Mouse (Mus musculus): ENCODE measurements around the gene Ptbp1. TPM values are rescaled to one million over a fixed set of nuclear protein-coding genes. Genes with fewer than 3 reads are reported as not detected.

Ptbp1 gene
- total and polyA plus RNA-seq, 2 experiments from 2014 or later: 53.7 to 97.3 TPM

GRCm38 (mm10) chr10:79840644-79841551 lies 13.3 kb upstream of the Ptbp1 start:
- H3K4me2 ChIP-seq (ENCODE audit: low read depth): peak overlapping the region; percentile 60

DNA sequence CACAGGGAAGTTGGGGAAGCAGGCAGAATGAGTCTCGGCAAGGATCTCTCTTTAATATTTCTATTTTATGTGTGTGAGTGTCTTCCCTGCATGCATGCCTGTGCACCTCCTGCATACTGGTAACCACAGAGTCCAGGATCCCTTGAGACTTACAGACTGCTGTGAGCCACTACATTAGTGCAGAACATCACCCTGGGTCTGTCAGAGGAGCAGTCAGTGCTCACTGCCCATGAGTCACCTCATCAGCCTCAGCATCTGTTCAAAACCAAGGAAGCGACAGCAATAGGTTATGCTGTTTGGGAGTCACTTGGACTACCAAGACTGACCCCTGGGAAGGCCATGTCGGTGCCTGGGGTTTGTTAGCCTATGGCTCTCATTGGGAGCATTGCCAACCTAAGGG lies 11.9 kb upstream of the Ptbp1 start:
- no peaks in the 10 kb centered on the region for H3K27me3 ChIP-seq (ENCODE audit: insufficient read depth, low read length)
- H3K4me2 ChIP-seq (ENCODE audit: low read depth): no peak overlapping the region
- no peak for DNase-seq
- no peaks in the 10 kb centered on the region for H3K4me1 ChIP-seq (ENCODE audit: insufficient read depth)
- no peak overlapping the region for H3K9ac ChIP-seq
- H3K4me3 ChIP-seq (ENCODE audit: low read depth, low read length): no peak overlapping the region
- TF ChIP-seq CTCF (IDR thresholded peaks at IDR 0.05; ENCODE audit: low read depth): no peak
- ATAC-seq: no peak
- H3K27ac ChIP-seq (ENCODE audit: low read depth, low read length): no peak overlapping the region
- H3K36me3 ChIP-seq (ENCODE audit: insufficient read depth): no peaks in the 10 kb centered on the region
- no peaks in the 10 kb centered on the region for H3K9me3 ChIP-seq (ENCODE audit: low read length)
- 77% methylated on average over 3 of the region's 3 CpGs for WGBS

More at GRCm38 (mm10) chr10:79840644-79841551, 13.3 kb upstream of the Ptbp1 start:
- H3K4me1 ChIP-seq (ENCODE audit: insufficient read depth): no peaks in the 10 kb centered on the region
- peak overlapping the region; percentile 64; the same call in 1 of the 2 replicates for H3K27ac ChIP-seq (ENCODE audit: low read depth, low read length)
- ATAC-seq (peak; percentile 93), DNase-seq (peak; percentile 76)
- no peaks in the 10 kb centered on the region for H3K9me3 ChIP-seq (ENCODE audit: low read length)
- peak overlapping the region; percentile 32 for H3K4me3 ChIP-seq (ENCODE audit: low read depth, low read length)
- H3K36me3 ChIP-seq (ENCODE audit: insufficient read depth): no peaks in the 10 kb centered on the region
- WGBS: 1% methylated on average over 24 of the region's 24 CpGs
- no peaks in the 10 kb centered on the region for H3K27me3 ChIP-seq (ENCODE audit: insufficient read depth, low read length)
- H3K9ac ChIP-seq: peak overlapping the region; percentile 40
- peak; percentile 22; the same call in 1 of the 2 replicates for TF ChIP-seq CTCF (IDR thresholded peaks at IDR 0.05; ENCODE audit: low read depth)

GRCm38 (mm10) chr10:79843476-79843875 lies 10.8 kb upstream of the Ptbp1 start:
- no peak for TF ChIP-seq CTCF (IDR thresholded peaks at IDR 0.05; ENCODE audit: low read depth)
- Histone ChIP-seq H3K4me3 (ENCODE audit: low read depth, low read length) (no peak overlapping the region), H3K36me3 (ENCODE audit: insufficient read depth) (no peaks in the 10 kb centered on the region), H3K9me3 (ENCODE audit: low read length) (no peaks in the 10 kb centered on the region), H3K4me1 (ENCODE audit: insufficient read depth) (no peaks in the 10 kb centered on the region), H3K27me3 (ENCODE audit: insufficient read depth, low read length) (no peaks in the 10 kb centered on the region), H3K4me2 (ENCODE audit: low read depth) (no peak overlapping the region), H3K27ac (ENCODE audit: low read depth, low read length) (no peak overlapping the region), H3K9ac (no peak overlapping the region)
- DNase-seq: no peak
- WGBS: 38% methylated on average over 6 of the region's 6 CpGs
- no peak for ATAC-seq

DNA sequence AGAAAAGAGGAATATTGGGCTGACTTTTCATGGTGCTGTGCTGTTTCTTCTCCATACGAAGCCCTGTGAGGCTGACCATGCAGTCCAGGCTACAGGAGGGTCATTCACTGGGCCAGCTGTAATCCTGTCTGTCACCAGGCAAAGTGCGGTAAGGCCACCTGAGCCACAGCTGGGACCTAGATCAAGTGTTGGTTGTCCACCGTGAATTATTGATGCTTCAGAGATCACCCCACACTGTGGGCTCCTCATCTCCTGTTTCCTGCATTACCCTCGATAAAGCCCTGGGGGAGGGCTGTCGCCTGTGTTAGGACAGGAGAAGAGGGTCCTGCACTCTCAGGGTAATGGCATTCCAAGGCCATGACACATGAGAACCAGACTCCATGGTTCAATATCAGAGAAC lies 7.7 kb upstream of the Ptbp1 start:
- Histone ChIP-seq H3K4me2 (ENCODE audit: low read depth) (no peak overlapping the region), H3K27me3 (ENCODE audit: insufficient read depth, low read length) (no peaks in the 10 kb centered on the region), H3K9me3 (ENCODE audit: low read length) (no peaks in the 10 kb centered on the region), H3K36me3 (ENCODE audit: insufficient read depth) (no peaks in the 10 kb centered on the region), H3K9ac (no peak overlapping the region), H3K4me3 (ENCODE audit: low read depth, low read length) (no peak overlapping the region), H3K27ac (ENCODE audit: low read depth, low read length) (no peak overlapping the region), H3K4me1 (ENCODE audit: insufficient read depth) (no peaks in the 10 kb centered on the region)
- TF ChIP-seq CTCF (IDR thresholded peaks at IDR 0.05; ENCODE audit: low read depth): no peak
- DNase-seq (no peak), ATAC-seq (no peak)
- 80% methylated on average over 5 of the region's 5 CpGs for WGBS

- TF ChIP-seq CTCF (IDR thresholded peaks at IDR 0.05; ENCODE audit: low read depth): no peak
- no peak for DNase-seq
- Histone ChIP-seq H3K4me3 (ENCODE audit: low read depth, low read length) (no peak overlapping the region), H3K36me3 (ENCODE audit: insufficient read depth) (no peaks in the 10 kb centered on the region), H3K9ac (no peak overlapping the region), H3K27ac (ENCODE audit: low read depth, low read length) (no peak overlapping the region), H3K4me1 (ENCODE audit: insufficient read depth) (peaks cover 17% of the 10 kb centered on the region), H3K9me3 (ENCODE audit: low read length) (no peaks in the 10 kb centered on the region), H3K4me2 (ENCODE audit: low read depth) (no peak overlapping the region), H3K27me3 (ENCODE audit: insufficient read depth, low read length) (no peaks in the 10 kb centered on the region)
- WGBS: 83% methylated on average over 8 of the region's 8 CpGs
- ATAC-seq: no peak
Observed at GRCm38 (mm10) chr10:79849941-79850628, 4.1 kb upstream of the Ptbp1 start.

DNA sequence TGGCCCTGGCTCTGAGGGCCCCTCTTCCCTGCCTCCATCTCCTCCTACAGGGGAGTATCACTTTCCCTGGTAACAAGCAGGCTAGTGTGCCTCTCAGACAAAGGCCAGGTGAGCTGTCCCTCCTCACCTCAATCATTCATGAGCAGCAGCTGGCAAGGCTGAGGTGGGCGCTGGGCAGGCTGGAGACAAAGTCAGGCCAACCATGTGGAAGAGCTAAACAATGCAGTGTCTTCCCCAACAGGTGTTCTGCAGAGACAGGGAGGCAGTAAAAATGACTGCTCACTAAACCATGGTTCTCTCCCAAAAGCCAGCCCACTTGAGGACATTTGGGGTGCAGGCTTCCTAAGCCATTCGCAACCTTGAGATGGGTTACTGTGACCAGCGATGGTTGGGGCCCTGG lies 2.6 kb upstream of the Ptbp1 start:
- DNase-seq: no peak
- Histone ChIP-seq H3K27ac (ENCODE audit: low read depth, low read length) (peak overlapping the region; percentile 98), H3K4me2 (ENCODE audit: low read depth) (no peak overlapping the region), H3K4me1 (ENCODE audit: insufficient read depth) (peaks cover 22% of the 10 kb centered on the region), H3K9ac (no peak overlapping the region), H3K36me3 (ENCODE audit: insufficient read depth) (no peaks in the 10 kb centered on the region), H3K4me3 (ENCODE audit: low read depth, low read length) (no peak overlapping the region), H3K9me3 (ENCODE audit: low read length) (no peaks in the 10 kb centered on the region), H3K27me3 (ENCODE audit: insufficient read depth, low read length) (no peaks in the 10 kb centered on the region)
- no peak for ATAC-seq
- WGBS: 76% methylated on average over 3 of the region's 3 CpGs
- no peak for TF ChIP-seq CTCF (IDR thresholded peaks at IDR 0.05; ENCODE audit: low read depth)
